Mouse (Mus musculus) frontal cortex, postnatal 25 days (tissue): ENCODE results near the gene Ift43.

Source experiments
- DNase-seq, 2 experiments: peaks; one replicate each; pipeline ENCODE4 v3.0.0; 2022; ENCODE audit warnings: low spot score in 2 of 2

Gene Ift43

DNA sequence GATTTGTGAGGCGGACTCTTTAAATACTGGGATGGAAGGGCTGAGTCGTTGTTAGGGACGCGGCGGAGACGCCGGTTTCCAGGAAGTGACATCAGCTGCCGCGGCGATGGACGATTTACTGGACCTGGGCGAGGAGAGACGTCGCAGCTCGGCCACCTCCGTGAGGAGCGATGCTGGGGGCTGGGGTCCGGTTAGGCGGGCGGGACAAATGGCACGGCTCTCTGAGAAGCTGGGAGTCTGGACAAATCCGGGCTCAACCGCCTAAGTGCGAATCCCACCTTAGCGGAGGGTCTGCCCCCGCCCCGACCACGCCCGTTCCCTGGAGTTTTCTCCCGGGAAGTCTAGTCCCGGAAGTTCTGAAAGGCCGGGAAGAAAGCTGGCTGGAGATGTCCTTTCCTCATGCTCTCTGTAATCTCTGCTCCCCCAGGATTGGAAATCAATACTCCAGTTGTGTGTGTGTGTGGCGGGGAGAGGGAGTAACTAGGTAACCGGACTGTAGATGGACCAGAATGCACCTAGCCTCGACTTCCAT lies at the start of gene Ift43:
Ift43 (plus strand) TSS at position 61 of the 532 bp plus-strand sequence.
- peak; percentile 64 to 74 for DNase-seq

- no peak for DNase-seq
Observed at GRCm38 (mm10) chr12:86035586-86035985, 46.8 kb upstream of the Ift43 start.

DNA sequence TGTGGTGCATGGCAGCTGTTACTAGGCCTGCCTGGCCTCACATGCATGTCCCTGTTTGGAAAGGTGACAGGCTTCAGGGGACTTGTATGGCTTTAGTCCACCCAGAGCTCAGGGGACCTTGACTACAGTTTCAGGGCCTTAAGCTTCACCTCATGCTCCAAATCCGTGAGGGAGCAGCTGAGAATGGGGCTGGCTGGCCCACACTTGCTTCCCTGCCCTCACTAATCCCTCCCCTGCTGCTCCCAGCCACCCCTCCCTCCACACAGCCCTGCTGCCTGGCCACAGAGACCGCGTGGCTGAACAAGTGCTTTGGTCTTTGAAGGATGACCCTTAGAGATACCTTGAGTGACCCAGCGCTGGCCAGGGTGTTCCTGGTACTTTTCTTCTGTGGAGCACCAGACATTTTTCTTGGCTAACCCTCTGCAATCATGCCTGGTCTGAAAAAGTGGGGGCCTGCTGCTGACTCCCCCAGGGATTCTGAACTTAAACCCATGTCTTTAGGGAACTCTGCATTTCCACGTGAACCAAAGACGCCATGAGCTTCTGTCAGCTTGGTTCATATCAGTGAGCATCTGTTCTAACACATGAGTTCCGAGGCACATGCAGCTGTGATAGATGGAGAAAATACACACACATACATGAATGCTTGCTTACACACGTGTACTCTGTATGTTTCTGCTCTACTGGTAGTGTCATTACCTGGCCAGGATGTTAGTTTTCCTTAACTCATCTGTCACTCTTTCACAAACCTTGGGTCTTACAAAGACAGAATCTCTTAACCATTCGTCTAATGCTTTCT lies 45.8 kb upstream of the Ift43 start:
- DNase-seq = no peak

DNA sequence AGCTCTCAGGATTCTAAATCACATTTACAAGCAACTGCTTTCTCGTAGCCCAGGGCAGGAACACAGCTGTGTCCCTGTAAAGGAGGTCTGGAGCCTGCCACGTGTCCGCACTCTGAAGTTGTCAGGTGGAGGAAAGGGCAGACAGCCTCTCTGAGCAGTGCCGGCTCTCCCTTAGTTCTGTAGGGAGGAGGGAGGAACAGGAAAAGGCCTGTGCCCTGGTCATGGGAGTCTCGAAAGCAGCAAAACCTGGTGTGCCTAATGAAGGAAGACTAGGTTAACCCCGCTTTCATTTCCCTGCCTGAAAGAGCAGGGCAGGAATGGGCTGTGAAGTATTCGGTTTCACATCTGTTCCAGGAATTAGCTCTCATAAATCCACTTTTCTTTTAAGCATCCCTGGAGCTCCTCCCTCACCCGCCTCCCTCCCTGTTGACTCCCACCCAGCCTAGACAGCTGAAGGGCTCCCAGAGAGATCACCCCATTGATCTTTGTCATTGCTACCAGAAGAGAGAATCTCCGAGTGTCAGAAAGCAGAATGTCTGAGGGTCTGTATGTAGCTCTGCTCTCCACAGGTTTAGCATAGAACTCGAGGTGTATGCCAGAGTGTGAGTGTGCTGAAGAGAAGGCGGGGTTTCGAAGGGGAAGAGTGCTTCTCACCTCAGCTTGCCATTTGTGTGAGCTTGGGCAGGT lies 45.0 kb upstream of the Ift43 start:
- no peak for DNase-seq

DNA sequence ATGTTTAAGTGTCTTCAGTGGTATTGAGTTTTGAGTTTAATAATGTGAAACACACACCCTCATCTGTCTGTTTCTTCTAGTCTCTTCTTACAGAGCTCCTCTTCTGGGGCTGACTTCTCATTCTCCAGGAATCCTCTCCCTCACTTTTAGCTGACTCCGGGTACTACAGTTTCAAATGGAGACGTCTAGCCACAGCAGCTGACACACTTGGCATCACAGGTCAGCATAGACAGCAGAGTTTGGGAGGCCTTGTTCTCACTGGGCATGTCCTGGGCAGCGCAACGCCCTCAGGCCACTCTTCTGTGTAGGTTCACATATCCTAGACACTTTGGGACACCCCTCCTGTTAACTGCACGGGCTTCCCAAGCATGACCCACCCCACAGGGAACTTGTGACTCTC lies 43.3 kb upstream of the Ift43 start:
- no peak for DNase-seq

DNA sequence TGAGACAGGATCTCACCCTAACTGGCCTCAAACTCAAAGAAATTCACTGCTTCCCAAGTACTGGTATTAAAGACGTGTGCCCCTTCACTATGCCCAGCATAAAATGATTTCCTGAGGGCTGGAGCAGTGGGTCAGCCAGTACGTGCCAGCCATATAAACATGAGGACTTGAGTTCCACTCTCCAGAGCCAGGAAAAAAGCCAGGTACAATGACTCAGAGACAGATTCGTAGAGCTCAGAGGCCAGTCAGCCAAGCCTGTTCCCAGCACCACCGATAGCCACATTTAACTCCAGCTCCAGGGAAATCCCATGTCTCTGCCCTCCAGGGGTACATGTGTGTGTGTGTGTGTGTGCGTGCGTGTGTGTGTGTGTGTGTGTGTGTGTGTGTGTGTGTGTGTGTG lies 42.6 kb upstream of the Ift43 start:
- no peak for DNase-seq

- no peak for DNase-seq
Observed at GRCm38 (mm10) chr12:86046141-86046540, 36.2 kb upstream of the Ift43 start.

- no peak for DNase-seq
Observed at GRCm38 (mm10) chr12:86046776-86047175, 35.6 kb upstream of the Ift43 start.

DNA sequence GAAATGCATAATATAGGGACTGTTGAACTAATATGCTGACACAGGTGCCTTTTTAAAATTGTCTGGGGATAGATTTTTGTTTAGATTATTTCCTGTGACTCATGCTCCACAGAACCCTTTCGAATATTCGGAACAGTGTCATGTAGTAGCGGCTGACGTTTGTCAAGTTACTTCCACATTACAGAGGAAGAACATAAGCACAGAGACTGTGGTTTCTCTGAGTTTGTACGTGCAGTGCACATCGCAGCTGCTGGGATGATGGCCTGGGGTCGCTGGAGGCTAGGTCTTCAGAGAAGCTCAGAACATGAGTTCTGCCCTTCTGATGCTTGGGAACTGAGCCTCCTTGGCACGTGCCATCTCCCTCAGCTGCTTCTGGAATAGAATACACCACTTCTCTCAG lies 35.0 kb upstream of the Ift43 start:
- DNase-seq = no peak

GRCm38 (mm10) chr12:86049813-86050212 lies 32.5 kb upstream of the Ift43 start:
- DNase-seq = no peak

DNA sequence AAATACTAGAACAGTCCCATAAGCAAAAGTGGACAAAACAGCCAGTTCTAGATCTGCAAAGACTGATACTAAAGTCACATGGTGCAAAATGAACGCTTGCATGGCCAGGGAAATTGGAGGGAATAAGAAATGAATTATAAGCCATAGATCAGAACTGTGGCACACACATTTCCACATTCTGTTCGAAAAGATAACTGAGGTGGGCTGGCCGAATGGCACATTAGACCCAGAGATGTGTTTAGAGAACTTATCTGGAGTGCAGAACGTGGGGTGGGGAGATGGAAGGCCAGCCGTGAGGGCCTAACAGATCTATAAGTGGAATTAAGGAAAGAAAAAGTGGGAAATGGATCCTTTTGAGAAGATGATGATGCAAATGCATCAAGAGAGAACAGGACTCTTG lies 30.9 kb upstream of the Ift43 start:
- DNase-seq = no peak

DNA sequence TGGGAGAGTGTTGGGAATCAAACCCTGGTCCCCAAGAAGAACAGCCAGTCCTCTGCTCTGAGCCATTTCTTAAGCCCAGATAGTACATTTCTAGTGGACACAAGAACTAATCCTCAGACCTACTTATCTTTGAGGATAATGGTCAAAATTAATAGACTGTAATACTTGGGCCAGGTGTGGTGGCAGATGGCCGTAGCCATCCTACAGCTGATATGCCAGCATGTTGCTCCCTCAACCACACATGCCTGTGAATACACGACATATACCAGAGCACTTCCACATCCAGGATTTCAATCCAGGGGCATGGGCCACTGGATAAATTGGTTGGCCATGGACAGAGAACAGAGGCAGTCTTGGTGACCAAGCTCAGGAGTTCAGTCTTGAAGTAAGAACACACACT lies 27.0 kb upstream of the Ift43 start:
- no peak for DNase-seq

DNA sequence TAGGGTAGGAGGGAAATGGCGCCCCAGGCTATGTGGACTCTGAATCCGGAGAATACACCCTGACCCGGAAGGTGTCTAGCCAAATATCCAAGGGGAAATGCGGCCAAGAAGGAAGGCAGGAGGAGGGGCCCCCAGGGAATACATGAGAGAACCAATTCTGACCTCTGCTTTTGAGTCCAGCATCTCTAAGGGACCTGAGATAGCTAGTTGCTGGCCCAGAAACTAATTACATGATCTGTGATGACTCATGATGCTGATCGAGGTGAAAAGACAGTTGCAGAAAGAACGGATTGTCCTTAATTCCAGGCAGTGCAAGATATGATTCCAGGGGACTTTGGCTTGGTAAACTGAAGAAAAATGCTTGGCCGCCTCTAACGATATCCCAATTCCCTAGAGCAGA lies 25.4 kb upstream of the Ift43 start:
- no peak for DNase-seq

DNA sequence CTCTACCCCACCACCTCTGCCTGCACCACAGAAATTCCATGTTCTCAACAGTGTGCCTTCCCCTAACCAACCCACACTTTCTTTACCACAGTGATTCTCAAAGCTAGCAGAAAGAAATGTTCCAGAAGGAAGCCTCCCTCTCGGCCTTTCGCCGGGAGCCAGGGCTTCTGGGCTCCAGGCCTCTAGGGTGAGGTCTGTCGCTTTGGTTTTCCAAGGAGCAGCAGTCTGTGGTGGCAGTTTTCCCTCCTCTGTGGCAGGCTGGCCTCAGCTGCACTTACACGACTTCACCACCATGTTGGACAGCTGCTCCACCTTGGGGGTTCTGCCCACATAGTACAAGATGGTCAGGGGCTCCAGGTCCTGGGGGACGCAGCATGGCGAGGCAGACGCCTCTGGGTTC lies 24.8 kb upstream of the Ift43 start:
- no peak for DNase-seq

DNA sequence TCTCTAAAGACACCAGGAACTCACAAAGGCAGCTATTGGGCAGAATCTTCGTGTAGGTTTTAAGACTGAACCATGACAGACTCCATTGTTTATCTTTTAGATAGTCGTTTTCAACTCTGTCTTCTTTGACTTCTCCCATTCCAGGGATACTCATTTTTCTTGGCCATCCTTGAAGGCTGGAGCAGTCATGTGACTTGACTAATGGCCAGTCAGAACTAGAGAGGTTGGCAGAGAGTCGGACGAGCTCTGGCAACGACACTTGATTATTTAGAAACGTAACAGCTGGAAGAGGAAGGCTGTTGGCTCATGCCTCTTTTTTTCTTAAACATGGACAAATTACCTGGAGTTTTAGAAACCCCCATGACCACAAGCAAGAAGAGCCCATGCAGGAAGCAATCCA lies 23.0 kb upstream of the Ift43 start:
- DNase-seq = no peak

DNA sequence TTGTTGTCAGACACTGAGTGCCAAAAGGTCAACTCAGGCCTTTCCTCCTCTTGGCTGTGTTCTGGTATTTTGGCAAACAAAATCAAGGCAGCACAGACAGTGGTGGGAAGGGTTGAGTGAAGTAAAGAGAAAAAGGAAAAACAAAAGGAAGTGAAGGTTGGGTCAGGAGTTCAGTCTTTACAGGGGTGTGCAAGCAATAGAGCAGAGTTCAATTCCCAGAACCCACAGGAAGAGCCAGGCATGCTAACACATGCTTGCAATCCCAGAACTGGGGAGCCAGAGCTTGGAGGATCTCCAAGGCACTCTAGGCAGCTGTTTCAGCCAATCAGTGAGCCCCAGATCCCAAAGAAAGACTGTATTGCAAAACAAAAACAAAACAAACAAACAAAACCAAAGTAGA lies 17.5 kb upstream of the Ift43 start:
- no peak for DNase-seq

GRCm38 (mm10) chr12:86071432-86071831 lies 10.9 kb upstream of the Ift43 start:
- no peak for DNase-seq

GRCm38 (mm10) chr12:86074681-86075080 lies 7.7 kb upstream of the Ift43 start:
- DNase-seq = no peak

DNA sequence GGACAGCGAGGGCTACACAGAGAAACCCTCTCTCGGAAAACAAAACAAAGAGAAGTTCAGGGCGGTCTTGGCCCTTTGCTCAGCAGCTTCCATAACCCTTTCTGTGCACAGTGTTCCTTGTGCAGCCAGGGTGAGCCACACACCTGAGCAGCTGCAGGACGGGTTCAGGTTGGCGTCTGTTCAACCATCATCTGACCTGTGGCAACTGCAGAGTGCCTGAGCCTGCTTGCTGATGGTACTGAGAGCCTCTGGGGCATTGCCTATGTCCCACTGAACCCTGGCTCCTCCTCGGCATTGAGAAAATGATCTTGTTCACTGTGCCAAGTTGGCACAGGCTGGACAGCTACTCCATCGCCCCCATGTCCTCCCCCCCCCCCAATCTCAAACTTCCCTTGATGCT lies 7.0 kb upstream of the Ift43 start:
- DNase-seq = no peak

DNA sequence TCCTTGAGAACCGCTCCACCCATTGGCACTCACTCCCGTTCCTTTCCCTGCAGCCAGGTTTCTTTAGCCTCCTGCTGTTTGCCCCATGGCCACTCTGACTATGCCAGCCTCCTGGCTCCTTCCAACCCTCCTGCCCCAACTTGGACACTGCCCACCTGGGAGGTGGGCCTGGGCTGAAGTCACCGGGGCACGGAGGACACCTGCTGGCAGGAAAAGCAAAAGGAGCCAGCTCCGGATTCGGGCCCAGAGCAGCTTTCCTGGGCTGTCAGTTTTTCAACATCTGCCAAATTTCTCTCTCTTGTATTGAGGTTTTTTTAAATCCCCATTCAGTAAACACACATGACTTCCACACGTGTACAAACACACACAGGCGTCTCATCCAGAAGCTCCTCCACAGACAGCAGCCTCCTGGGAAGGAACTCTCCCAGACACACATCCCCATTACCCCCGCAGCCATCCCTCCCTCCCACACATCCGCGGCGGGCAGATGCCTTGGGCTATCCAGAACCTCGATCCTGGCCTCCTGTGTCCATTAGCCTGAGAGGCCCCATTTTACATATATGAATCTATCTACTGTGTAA lies 5.9 kb upstream of the Ift43 start:
- DNase-seq = peak in 1 of 2 experiments; percentile 25

GRCm38 (mm10) chr12:86077322-86077721 lies 5.0 kb upstream of the Ift43 start:
- no peak for DNase-seq

- no peak for DNase-seq
Observed at GRCm38 (mm10) chr12:86077736-86078135, 4.6 kb upstream of the Ift43 start.

GRCm38 (mm10) chr12:86078176-86078552 lies 4.2 kb upstream of the Ift43 start:
- DNase-seq = no peak
